Mouse (Mus musculus): ENCODE measurements around the gene Dag1. TPM values are rescaled to one million over a fixed set of nuclear protein-coding genes. Genes with fewer than 3 reads are reported as not detected.
A peak's percentile ranks its signal among the peaks of the same experiment; 100 is the strongest.
"Not testable (repeated sequence)": the region's sequence is repeated elsewhere in the genome, so short reads cannot be mapped to it uniquely, and the experiment has no call there.

Gene Dag1
- polyA plus RNA-seq, 1 experiment from 2014 or later: 79.9 TPM

GRCm38 (mm10) chr9:108196222-108196621, 67.5 kb downstream of the Dag1 start:
- H3K27me3 ChIP-seq (ENCODE audit: control insufficient read depth, insufficient read depth, low read length); H3K4me2 ChIP-seq (replicated peaks; ENCODE audit: low read depth, low read length); ATAC-seq (ENCODE audit: insufficient number of reproducible peaks, insufficient read depth, low FRiP score, low read depth); H3K9me3 ChIP-seq (ENCODE audit: control insufficient read depth, low read depth, low read length); H3K4me1 ChIP-seq (ENCODE audit: control insufficient read depth, insufficient read depth, low read length); H3K36me3 ChIP-seq (ENCODE audit: control insufficient read depth, insufficient read depth, low read length); H3K27ac ChIP-seq (ENCODE audit: low read length); H3K4me3 ChIP-seq (ENCODE audit: low read depth, low read length); H3K9ac ChIP-seq (replicated peaks; ENCODE audit: low read depth, low read length): not testable (repeated sequence)
- 63% methylated on average over 6 of the region's 6 CpGs for WGBS

GRCm38 (mm10) chr9:108189787-108190679, 73.7 kb downstream of the Dag1 start, which contains the start of gene Bsn:
Gene Bsn, minus strand, starts transcription at chr9:108190384.
- Histone ChIP-seq H3K4me3 (ENCODE audit: low read depth, low read length) (peak within 1 kb of the TSS; percentile 59), H3K4me2 (replicated peaks; ENCODE audit: low read depth, low read length) (peak within 1 kb of the TSS; percentile 96), H3K9ac (replicated peaks; ENCODE audit: low read depth, low read length) (no peak within 1 kb of the TSS), H3K4me1 (ENCODE audit: control insufficient read depth, insufficient read depth, low read length) (peaks cover 3% of the 10 kb centered on the region; the same call in 1 of the 2 replicates), H3K9me3 (ENCODE audit: control insufficient read depth, low read depth, low read length) (no peaks in the 10 kb centered on the region), H3K27ac (ENCODE audit: low read length) (no peak within 1 kb of the TSS), H3K36me3 (ENCODE audit: control insufficient read depth, insufficient read depth, low read length) (no peaks in the 10 kb centered on the region), H3K27me3 (ENCODE audit: control insufficient read depth, insufficient read depth, low read length) (no peaks in the 10 kb centered on the region)
- 2% methylated on average over 78 of the region's 91 CpGs for WGBS
- ATAC-seq (ENCODE audit: insufficient number of reproducible peaks, insufficient read depth, low FRiP score, low read depth): peak; percentile 49; the same call in 1 of the 2 replicates

GRCm38 (mm10) chr9:108189488-108189786, 74.3 kb downstream of the Dag1 start:
- H3K4me3 ChIP-seq (ENCODE audit: low read depth, low read length): peak overlapping the region; percentile 59
- no peak overlapping the region for H3K27ac ChIP-seq (ENCODE audit: low read length)
- H3K9me3 ChIP-seq (ENCODE audit: control insufficient read depth, low read depth, low read length): no peaks in the 10 kb centered on the region
- H3K9ac ChIP-seq (replicated peaks; ENCODE audit: low read depth, low read length): no peak overlapping the region
- H3K27me3 ChIP-seq (ENCODE audit: control insufficient read depth, insufficient read depth, low read length): no peaks in the 10 kb centered on the region
- peak overlapping the region; percentile 96 for H3K4me2 ChIP-seq (replicated peaks; ENCODE audit: low read depth, low read length)
- H3K4me1 ChIP-seq (ENCODE audit: control insufficient read depth, insufficient read depth, low read length): peaks cover 3% of the 10 kb centered on the region; the same call in 1 of the 2 replicates
- 49% methylated on average over 5 of the region's 5 CpGs for WGBS
- no peaks in the 10 kb centered on the region for H3K36me3 ChIP-seq (ENCODE audit: control insufficient read depth, insufficient read depth, low read length)
- ATAC-seq (ENCODE audit: insufficient number of reproducible peaks, insufficient read depth, low FRiP score, low read depth): no peak

GRCm38 (mm10) chr9:108189023-108189422, 74.7 kb downstream of the Dag1 start:
- H3K27me3 ChIP-seq (ENCODE audit: control insufficient read depth, insufficient read depth, low read length): no peaks in the 10 kb centered on the region
- H3K4me3 ChIP-seq (ENCODE audit: low read depth, low read length): no peak overlapping the region
- no peak for ATAC-seq (ENCODE audit: insufficient number of reproducible peaks, insufficient read depth, low FRiP score, low read depth)
- no peak overlapping the region for H3K9ac ChIP-seq (replicated peaks; ENCODE audit: low read depth, low read length)
- H3K4me1 ChIP-seq (ENCODE audit: control insufficient read depth, insufficient read depth, low read length): peaks cover 3% of the 10 kb centered on the region; the same call in 1 of the 2 replicates
- H3K27ac ChIP-seq (ENCODE audit: low read length): no peak overlapping the region
- H3K9me3 ChIP-seq (ENCODE audit: control insufficient read depth, low read depth, low read length): no peaks in the 10 kb centered on the region
- 84% methylated on average over 7 of the region's 7 CpGs for WGBS
- no peaks in the 10 kb centered on the region for H3K36me3 ChIP-seq (ENCODE audit: control insufficient read depth, insufficient read depth, low read length)
- H3K4me2 ChIP-seq (replicated peaks; ENCODE audit: low read depth, low read length): no peak overlapping the region

GRCm38 (mm10) chr9:108188511-108188910, 75.2 kb downstream of the Dag1 start:
- no peak for ATAC-seq (ENCODE audit: insufficient number of reproducible peaks, insufficient read depth, low FRiP score, low read depth)
- 77% methylated on average over 8 of the region's 8 CpGs for WGBS

GRCm38 (mm10) chr9:108187616-108188015, 76.1 kb downstream of the Dag1 start:
- Histone ChIP-seq H3K4me2 (replicated peaks; ENCODE audit: low read depth, low read length) (no peak overlapping the region), H3K27me3 (ENCODE audit: control insufficient read depth, insufficient read depth, low read length) (no peaks in the 10 kb centered on the region)
- no peak for ATAC-seq (ENCODE audit: insufficient number of reproducible peaks, insufficient read depth, low FRiP score, low read depth)

More at GRCm38 (mm10) chr9:108188511-108188910, 75.2 kb downstream of the Dag1 start:
- Histone ChIP-seq H3K36me3 (ENCODE audit: control insufficient read depth, insufficient read depth, low read length) (no peaks in the 10 kb centered on the region), H3K27ac (ENCODE audit: low read length) (no peak overlapping the region), H3K9ac (replicated peaks; ENCODE audit: low read depth, low read length) (no peak overlapping the region), H3K4me3 (ENCODE audit: low read depth, low read length) (no peak overlapping the region), H3K4me1 (ENCODE audit: control insufficient read depth, insufficient read depth, low read length) (peaks cover 3% of the 10 kb centered on the region; the same call in 1 of the 2 replicates), H3K4me2 (replicated peaks; ENCODE audit: low read depth, low read length) (no peak overlapping the region), H3K9me3 (ENCODE audit: control insufficient read depth, low read depth, low read length) (no peaks in the 10 kb centered on the region), H3K27me3 (ENCODE audit: control insufficient read depth, insufficient read depth, low read length) (no peaks in the 10 kb centered on the region)

GRCm38 (mm10) chr9:108185786-108186185, 78.0 kb downstream of the Dag1 start:
- H3K9ac ChIP-seq (replicated peaks; ENCODE audit: low read depth, low read length): no peak overlapping the region
- peaks cover 3% of the 10 kb centered on the region; the same call in 1 of the 2 replicates for H3K4me1 ChIP-seq (ENCODE audit: control insufficient read depth, insufficient read depth, low read length)
- no peaks in the 10 kb centered on the region for H3K36me3 ChIP-seq (ENCODE audit: control insufficient read depth, insufficient read depth, low read length)
- WGBS: 80% methylated on average over 8 of the region's 8 CpGs
- no peak overlapping the region for H3K27ac ChIP-seq (ENCODE audit: low read length)
- H3K27me3 ChIP-seq (ENCODE audit: control insufficient read depth, insufficient read depth, low read length): no peaks in the 10 kb centered on the region
- no peak overlapping the region for H3K4me3 ChIP-seq (ENCODE audit: low read depth, low read length)
- ATAC-seq (ENCODE audit: insufficient number of reproducible peaks, insufficient read depth, low FRiP score, low read depth): no peak
- H3K9me3 ChIP-seq (ENCODE audit: control insufficient read depth, low read depth, low read length): no peaks in the 10 kb centered on the region
- H3K4me2 ChIP-seq (replicated peaks; ENCODE audit: low read depth, low read length): no peak overlapping the region

More at GRCm38 (mm10) chr9:108187616-108188015, 76.1 kb downstream of the Dag1 start:
- H3K4me1 ChIP-seq (ENCODE audit: control insufficient read depth, insufficient read depth, low read length): peaks cover 3% of the 10 kb centered on the region; the same call in 1 of the 2 replicates
- no peaks in the 10 kb centered on the region for H3K36me3 ChIP-seq (ENCODE audit: control insufficient read depth, insufficient read depth, low read length)
- H3K9me3 ChIP-seq (ENCODE audit: control insufficient read depth, low read depth, low read length): no peaks in the 10 kb centered on the region
- no peak overlapping the region for H3K27ac ChIP-seq (ENCODE audit: low read length)
- no peak overlapping the region for H3K4me3 ChIP-seq (ENCODE audit: low read depth, low read length)
- WGBS: 21% methylated on average over 6 of the region's 6 CpGs
- H3K9ac ChIP-seq (replicated peaks; ENCODE audit: low read depth, low read length): no peak overlapping the region

- no peak for ATAC-seq (ENCODE audit: insufficient number of reproducible peaks, insufficient read depth, low FRiP score, low read depth)
- H3K27me3 ChIP-seq (ENCODE audit: control insufficient read depth, insufficient read depth, low read length): no peaks in the 10 kb centered on the region
- H3K4me3 ChIP-seq (ENCODE audit: low read depth, low read length): no peak overlapping the region
- H3K9me3 ChIP-seq (ENCODE audit: control insufficient read depth, low read depth, low read length): no peaks in the 10 kb centered on the region
- H3K36me3 ChIP-seq (ENCODE audit: control insufficient read depth, insufficient read depth, low read length): no peaks in the 10 kb centered on the region
- no peak overlapping the region for H3K4me2 ChIP-seq (replicated peaks; ENCODE audit: low read depth, low read length)
- no peak overlapping the region for H3K9ac ChIP-seq (replicated peaks; ENCODE audit: low read depth, low read length)
- H3K27ac ChIP-seq (ENCODE audit: low read length): no peak overlapping the region
- H3K4me1 ChIP-seq (ENCODE audit: control insufficient read depth, insufficient read depth, low read length): no peaks in the 10 kb centered on the region
- 92% methylated on average over 19 of the region's 19 CpGs for WGBS
These were observed 80.2 kb downstream of the Dag1 start for GRCm38 (mm10) chr9:108183531-108183994.
